Mouse (Mus musculus): ENCODE measurements around the gene Zic4. TPM values are rescaled to one million over a fixed set of nuclear protein-coding genes. Genes with fewer than 3 reads are reported as not detected.

Gene Zic4
- total RNA-seq, 2 experiments from 2014 or later = 5.4 to 7.4 TPM

- no peak for DNase-seq (ENCODE audit: low spot score in 2 of 2)
Measured at GRCm38 (mm10) chr9:91363011-91363730, 958 bp downstream of the Zic4 start.

- DNase-seq (ENCODE audit: low spot score in 2 of 2) = no peak
Measured at GRCm38 (mm10) chr9:91363814-91364126, 1.6 kb downstream of the Zic4 start.

GRCm38 (mm10) chr9:91364127-91364970 lies 2.1 kb downstream of the Zic4 start:
- DNase-seq (ENCODE audit: low spot score in 2 of 2) = peak in 1 of 2 experiments; percentile 35

- peak in 1 of 2 experiments; percentile 36 for DNase-seq (ENCODE audit: low spot score in 2 of 2)
Measured at GRCm38 (mm10) chr9:91364971-91365501, 2.8 kb downstream of the Zic4 start.

- DNase-seq (ENCODE audit: low spot score in 2 of 2) = peak; percentile 46 to 63
Measured at GRCm38 (mm10) chr9:91365664-91366063, 3.5 kb downstream of the Zic4 start, which contains the start of gene Zic1. TSS of gene Zic1 (minus strand) at chr9:91365810.

GRCm38 (mm10) chr9:91366226-91366998 lies 4.2 kb downstream of the Zic4 start:
- DNase-seq (ENCODE audit: low spot score in 2 of 2) = no peak

GRCm38 (mm10) chr9:91366999-91367811 lies 5.0 kb downstream of the Zic4 start:
- no peak for DNase-seq (ENCODE audit: low spot score in 2 of 2)

GRCm38 (mm10) chr9:91368150-91368549 lies 5.9 kb downstream of the Zic4 start:
- DNase-seq (ENCODE audit: low spot score in 2 of 2) = no peak

GRCm38 (mm10) chr9:91368946-91369292 lies 6.7 kb downstream of the Zic4 start:
- DNase-seq (ENCODE audit: low spot score in 2 of 2) = no peak

GRCm38 (mm10) chr9:91369293-91369991 lies 7.2 kb downstream of the Zic4 start:
- no peak for DNase-seq (ENCODE audit: low spot score in 2 of 2)

GRCm38 (mm10) chr9:91370191-91370708 lies 8.0 kb downstream of the Zic4 start:
- DNase-seq (ENCODE audit: low spot score in 2 of 2) = no peak

GRCm38 (mm10) chr9:91371011-91371410 lies 8.8 kb downstream of the Zic4 start:
- no peak for DNase-seq (ENCODE audit: low spot score in 2 of 2)

- DNase-seq (ENCODE audit: low spot score in 2 of 2) = no peak
Measured at GRCm38 (mm10) chr9:91371608-91372007, 9.4 kb downstream of the Zic4 start.

GRCm38 (mm10) chr9:91373811-91374575 lies 11.8 kb downstream of the Zic4 start:
- DNase-seq (ENCODE audit: low spot score in 2 of 2) = no peak

- no peak for DNase-seq (ENCODE audit: low spot score in 2 of 2)
Measured at GRCm38 (mm10) chr9:91374665-91375064, 12.5 kb downstream of the Zic4 start.

GRCm38 (mm10) chr9:91377036-91377872 lies 15.0 kb downstream of the Zic4 start:
- DNase-seq (ENCODE audit: low spot score in 2 of 2) = no peak

GRCm38 (mm10) chr9:91377873-91378150 lies 15.6 kb downstream of the Zic4 start:
- no peak for DNase-seq (ENCODE audit: low spot score in 2 of 2)
